Mouse (Mus musculus) erythroid progenitor cell, adult 5-6 weeks (primary cell): ENCODE results near the gene Jazf1. TPM values are rescaled to one million over a fixed set of nuclear protein-coding genes. Genes with fewer than 3 reads are reported as not detected.

ENCODE experiments used
- ATAC-seq: replicated peaks from 2 replicates; pipeline ENCODE4 v1.8.0; 2016; ENCODE audit warnings: moderate number of reproducible peaks, mild to moderate bottlenecking, moderate TSS enrichment, inconsistent platforms; ENCODE audit not compliant: poor library complexity, low FRiP score, severe bottlenecking
- total RNA-seq, 2 experiments: library from RNA; stranded (forward) in 1 of 2; stranded (reverse) in 1 of 2; fragments of 150-400 nt in 1 of 2; fragments of 186-747, 209-891 nt in 1 of 2; gene quantifications; 2 replicates each; pipeline versions ENCODE4 v1.2.3 to v1.2.4; 2015 to 2017; ENCODE audit warnings: low replicate concordance in 2 of 2

Gene Jazf1
- total RNA-seq (2015; ENCODE audit: low replicate concordance) = not detected in 2 replicates
- total RNA-seq (2017; ENCODE audit: low replicate concordance) = 1.2 TPM in 1 of 2 replicates, not detected in the other

GRCm38 (mm10) chr6:53067989-53068874 is at the start of gene Jazf1:
Gene Jazf1, minus strand, starts transcription at chr6:53068631.
- no peak for ATAC-seq

- no peak for ATAC-seq
These were observed 49.4 kb upstream of the Jazf1 start for GRCm38 (mm10) chr6:53117855-53118254.

GRCm38 (mm10) chr6:53086879-53087278 is 18.4 kb upstream of the Jazf1 start:
- no peak for ATAC-seq

- no peak for ATAC-seq
These were observed 12.8 kb upstream of the Jazf1 start for GRCm38 (mm10) chr6:53081241-53081640.

GRCm38 (mm10) chr6:53078671-53079070 is 10.2 kb upstream of the Jazf1 start:
- no peak for ATAC-seq

- no peak for ATAC-seq
These were observed 3.3 kb upstream of the Jazf1 start for GRCm38 (mm10) chr6:53071732-53072131.

- ATAC-seq = no peak
These were observed 1.6 kb upstream of the Jazf1 start for GRCm38 (mm10) chr6:53069976-53070575.

GRCm38 (mm10) chr6:53068875-53069178 is 396 bp upstream of the Jazf1 start:
- no peak for ATAC-seq

GRCm38 (mm10) chr6:53067446-53067988 is 914 bp downstream of the Jazf1 start:
- no peak for ATAC-seq

- ATAC-seq = no peak
These were observed 1.5 kb downstream of the Jazf1 start for GRCm38 (mm10) chr6:53066978-53067377.

GRCm38 (mm10) chr6:53064070-53064469 is 4.4 kb downstream of the Jazf1 start:
- ATAC-seq = no peak

- ATAC-seq = no peak
These were observed 13.5 kb downstream of the Jazf1 start for GRCm38 (mm10) chr6:53054909-53055308.

- no peak for ATAC-seq
These were observed 22.9 kb downstream of the Jazf1 start for GRCm38 (mm10) chr6:53045501-53045900.

- no peak for ATAC-seq
These were observed 30.3 kb downstream of the Jazf1 start for GRCm38 (mm10) chr6:53038176-53038575.

GRCm38 (mm10) chr6:53034362-53035011 is 33.9 kb downstream of the Jazf1 start:
- no peak for ATAC-seq

GRCm38 (mm10) chr6:53032730-53033484 is 35.5 kb downstream of the Jazf1 start:
- no peak for ATAC-seq

- no peak for ATAC-seq
These were observed 46.4 kb downstream of the Jazf1 start for GRCm38 (mm10) chr6:53022069-53022468.

- ATAC-seq = no peak
These were observed 47.4 kb downstream of the Jazf1 start for GRCm38 (mm10) chr6:53021081-53021480.

- ATAC-seq = no peak
These were observed 50.9 kb downstream of the Jazf1 start for GRCm38 (mm10) chr6:53017357-53018205.
